Mouse (Mus musculus) kidney, postnatal 4 days (tissue): ENCODE results near the gene Sapcd1.

Experiments
- DNase-seq, 2 experiments: peaks; one replicate each; pipeline ENCODE4 v3.0.0; 2021; ENCODE audit warnings: mixed read lengths in 2 of 2

Gene Sapcd1

DNA sequence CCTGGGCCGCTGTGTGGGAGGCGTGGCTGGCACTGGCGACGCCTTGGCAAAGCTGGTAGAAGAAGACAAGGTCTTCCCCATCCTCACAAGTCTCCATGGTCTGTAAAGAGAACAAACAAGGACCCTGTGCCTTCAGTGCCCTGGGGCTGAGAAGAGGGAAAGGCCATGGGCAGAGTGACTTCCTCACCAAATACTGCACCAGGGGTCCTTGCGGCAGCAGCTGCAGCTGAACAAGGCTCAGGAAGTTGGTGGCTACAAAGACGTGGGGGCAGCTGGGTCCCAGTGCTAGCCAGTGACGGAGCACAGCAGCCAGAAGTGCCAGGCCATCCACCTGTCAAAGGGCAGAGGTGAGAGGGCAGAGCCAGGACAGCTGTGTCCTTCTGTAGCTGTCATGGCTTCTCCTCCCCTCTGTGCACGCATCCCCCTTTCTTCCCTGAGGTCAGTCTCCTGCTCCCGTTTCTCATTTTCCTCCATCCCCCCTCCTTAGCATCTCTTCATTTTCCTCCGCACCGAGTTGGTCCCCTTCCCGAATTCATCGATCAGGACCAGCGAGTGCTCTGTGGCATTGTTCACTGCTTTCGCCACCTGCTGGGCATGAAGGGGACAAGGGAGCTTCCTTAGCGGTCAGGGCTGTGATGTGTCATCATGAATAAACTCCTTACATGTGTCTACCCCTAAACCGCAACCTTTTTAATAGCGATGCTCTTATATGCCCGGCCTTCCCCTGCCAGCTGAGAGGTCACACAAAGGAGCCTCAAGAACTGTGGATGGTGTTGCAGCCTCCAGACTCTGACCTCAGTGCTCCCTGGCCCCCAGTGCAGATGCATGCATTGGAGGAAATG, 2.1 kb upstream of the Sapcd1 start:
- DNase-seq: peak in 1 of 2 experiments; percentile 54

DNA sequence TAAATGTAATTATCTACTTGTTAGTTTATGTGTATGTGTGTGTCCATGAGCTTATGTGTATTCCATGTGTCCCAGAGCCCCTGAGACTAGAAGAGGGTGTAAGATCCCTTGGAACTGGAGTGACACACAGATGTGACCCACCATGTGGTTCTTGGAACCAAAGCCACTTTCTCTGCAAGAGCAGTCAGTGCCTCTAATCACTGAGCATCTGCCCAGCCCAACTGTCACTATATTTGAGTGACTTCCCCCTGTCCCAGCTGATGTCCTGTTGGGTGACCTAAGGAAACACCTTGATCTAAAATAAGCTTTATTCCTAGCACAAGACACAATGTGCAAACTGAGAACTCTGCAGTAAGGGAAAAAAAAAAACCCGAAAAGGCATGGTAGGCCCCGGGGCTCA, 499 bp upstream of the Sapcd1 start:
- DNase-seq: no peak

DNA sequence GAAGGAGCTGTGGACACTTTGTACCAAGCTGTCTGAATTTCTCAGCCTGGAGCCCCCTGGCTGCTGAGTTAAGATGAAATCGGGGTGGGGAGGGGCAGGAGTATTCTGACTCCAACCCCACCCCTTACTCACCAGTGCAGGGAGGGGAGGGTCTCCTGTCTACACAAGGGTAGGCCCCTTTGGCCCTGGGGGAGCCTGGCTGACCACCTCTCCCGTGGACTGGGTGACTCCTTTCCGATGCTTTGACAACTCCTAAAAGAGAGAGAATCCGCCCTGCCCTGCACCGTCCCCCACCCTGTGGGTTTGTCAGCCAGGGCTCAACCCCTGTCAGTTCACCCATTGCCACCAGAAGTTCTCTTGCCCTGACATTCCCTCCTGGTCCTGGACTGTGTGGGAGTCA, 1.6 kb downstream of the Sapcd1 start:
- DNase-seq: no peak

DNA sequence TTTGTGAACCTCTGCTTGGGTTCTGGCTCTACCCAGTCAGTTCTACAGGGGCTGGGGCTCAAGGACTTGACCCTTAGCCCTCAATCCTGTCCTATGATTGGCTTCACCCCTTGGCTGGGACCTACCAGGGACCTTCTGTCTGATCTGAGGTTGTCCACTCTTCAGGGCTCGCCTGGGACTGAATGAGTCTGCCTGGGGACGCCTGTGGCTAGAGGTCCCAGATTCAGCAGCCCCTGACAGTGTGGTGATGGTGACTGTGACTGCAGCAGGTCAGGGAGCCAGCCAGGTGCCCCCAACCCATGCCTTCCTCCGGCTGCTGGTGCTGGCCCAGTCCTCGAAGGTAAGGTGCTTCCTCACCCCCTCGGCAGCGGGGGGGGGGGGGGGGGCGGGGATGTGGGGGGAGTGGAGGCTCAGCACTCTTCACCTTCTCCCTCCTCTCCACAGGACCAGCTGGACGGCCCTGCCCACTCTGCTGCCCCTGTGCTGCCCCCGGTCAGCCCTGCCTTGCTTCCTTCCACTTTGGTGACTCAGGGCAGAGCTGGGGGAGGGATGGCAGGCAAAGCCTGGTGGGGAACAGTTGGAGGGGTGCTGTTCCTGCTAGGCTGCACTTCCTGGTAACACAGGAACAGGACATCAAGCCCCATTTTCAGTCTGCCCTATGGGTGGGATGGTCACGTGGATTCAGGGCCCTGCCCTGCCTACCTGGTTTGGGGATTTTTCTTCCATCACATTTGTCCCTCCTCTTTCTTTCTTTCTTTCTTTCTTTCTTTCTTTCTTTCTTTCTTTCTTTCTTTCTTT, 2.9 kb downstream of the Sapcd1 start:
- peak in 1 of 2 experiments; percentile 55 for DNase-seq

DNA sequence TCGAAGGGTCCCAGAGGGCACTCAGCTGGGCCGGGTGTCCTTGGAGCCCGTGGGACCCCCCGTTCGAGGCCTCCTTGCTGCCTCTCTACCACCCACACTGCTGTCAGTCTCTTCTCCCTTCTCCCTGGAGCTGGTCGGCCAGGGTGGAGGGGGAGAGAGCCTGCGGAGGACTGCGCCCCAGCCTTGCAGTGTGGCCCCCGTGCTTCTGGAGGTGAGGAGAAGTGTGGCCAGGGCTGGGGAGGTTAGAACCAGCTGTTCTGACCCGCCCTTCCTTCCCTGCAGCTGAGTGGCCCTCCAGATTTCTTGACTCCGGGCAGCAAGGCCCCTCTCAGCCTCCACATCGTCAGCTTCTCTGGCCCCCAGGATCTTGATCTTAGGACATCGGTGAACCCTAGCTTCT, 3.6 kb downstream of the Sapcd1 start:
- no peak for DNase-seq

DNA sequence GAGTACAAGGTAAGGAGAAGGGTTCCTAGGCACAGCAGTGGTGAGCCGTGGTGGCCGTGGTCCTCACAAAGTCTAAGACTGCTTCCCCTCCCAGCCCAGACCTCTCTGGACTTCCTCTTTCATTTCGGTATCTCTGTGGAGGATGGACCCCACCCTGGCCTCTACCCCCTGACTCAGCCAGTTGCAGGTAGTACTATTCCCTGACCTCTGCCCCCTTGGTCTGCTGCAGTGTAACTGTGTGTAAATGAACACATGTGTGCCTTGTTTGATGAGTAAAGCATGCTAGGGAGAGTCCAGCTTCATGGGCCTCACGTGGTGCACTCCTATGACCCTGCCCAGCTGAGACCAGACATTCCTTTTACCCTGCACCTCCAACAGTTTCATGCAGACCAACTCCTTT, 4.1 kb downstream of the Sapcd1 start:
- DNase-seq: no peak

DNA sequence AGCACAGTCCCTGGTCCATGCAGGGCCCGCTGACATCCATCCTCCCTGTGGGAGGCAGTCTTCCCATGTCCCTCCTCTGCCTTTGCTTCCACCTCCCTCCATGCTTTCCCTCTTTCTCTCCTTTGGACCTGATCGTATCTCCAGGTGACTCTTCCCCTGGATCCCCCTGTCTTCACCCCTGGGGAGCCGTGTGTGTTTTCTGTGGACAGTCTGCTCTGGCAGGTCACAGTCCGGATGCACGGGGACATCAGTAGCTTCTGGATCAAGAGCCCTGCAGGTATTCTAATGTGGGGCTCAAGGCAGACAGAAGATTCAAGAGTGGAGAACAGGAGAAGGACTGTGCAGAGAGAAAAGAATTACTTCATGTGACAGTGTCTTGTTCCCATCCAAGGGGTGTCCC, 4.6 kb downstream of the Sapcd1 start:
- no peak for DNase-seq

DNA sequence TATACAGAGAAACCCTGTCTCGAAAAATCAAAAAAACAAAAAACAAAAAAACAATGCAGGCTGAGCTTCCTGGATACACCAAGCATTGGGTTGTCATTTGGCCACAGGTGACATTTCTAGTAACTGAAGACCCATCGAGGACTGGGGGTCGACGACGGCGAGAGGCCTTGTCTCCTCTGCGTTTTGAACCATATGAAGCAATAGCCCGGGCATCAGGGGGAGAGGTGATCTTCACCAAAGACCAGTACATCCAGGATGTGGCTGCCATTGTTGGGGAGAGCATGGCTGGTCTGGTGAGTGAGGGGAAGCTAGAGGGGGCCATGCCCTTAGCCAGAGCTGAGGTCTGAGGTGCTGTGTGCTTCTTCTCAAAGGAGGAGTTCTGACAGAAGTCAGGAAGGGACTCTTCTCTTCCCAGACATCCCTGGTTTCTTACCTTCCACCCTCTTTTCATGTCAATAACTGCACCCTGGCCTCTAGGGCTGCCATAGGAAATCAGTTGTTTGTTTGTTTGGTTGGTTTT, 5.2 kb downstream of the Sapcd1 start:
- DNase-seq: no peak

DNA sequence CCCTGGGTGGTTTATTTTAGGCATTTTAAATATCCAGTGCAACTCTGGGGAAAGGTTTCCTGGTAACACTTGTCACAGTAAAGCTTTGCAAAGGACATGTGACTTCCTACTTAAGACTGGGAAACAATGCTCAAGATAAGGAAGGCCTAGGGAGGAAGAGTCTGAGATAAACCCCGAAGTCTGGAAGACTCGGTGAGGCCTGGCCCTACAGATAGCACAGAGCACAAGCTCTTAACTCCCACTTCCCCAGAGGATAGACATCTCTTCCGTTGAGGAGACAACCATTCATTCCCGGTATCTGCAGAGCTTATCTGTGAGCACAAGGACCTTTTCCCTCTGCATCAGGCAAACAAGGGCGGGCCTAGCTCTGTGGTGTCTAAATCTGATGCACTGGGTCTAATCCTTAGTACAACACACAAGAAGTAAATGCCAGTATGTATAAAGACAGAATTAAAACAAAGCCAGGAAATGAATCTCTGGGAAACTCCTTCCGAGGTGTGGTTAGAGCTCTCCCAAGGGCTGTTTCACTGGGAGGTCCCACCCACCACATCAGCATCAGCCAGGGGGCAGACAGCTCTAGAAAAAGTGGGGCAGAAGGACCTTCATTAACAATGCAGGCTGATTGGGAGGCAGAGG, 5.9 kb downstream of the Sapcd1 start:
- DNase-seq: peak in 1 of 2 experiments; percentile 39

DNA sequence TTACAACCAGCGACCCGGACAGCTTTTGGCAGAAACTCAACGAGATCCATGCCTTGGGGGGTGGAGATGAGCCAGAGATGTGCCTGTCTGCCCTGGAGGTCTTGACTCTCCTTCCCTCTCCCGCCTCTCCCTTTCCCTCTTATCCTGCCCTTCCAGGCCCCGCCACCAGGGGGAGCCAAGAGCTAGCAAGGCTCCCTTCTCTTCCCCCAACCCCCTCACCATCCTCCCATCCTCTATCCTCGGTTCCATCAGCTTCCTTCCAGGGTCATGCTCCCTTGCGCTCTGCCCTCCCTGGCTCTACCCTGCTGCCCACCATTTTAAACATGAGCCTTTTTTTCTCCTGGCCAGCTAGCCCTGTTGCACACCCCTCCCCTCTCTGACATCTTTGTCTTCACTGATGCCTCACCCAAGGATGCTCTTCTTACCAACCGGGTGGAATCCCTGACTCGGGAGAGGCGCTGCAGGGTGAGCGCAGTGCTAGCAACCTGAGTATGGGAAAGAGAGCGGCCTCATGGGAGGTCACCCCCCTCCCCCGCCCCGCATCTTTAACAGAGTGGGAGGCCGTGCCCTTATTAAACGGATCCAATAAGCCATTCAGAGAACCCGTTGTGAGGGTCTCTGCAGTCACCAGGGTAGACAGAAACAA, 6.5 kb downstream of the Sapcd1 start:
- peak; percentile 94 to 95 for DNase-seq

DNA sequence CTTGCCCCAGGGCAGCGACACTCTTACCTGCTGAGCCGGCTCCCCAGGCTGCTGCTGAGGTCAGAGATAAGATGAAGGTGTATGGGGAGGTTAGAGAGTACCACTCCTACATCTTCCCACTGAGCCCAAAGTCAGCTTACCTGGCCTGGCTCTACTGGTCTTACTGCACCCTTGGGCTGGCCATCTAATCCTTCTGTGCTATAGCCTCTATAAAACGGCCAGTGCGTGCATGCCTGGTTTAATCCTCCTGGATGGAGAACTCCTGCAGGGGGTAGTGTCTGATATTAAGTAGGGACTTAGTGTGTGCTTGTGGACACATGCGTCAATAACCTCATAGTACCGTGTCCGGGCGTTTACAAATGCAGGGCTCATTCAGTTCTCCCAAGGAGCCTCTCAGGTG, 7.3 kb downstream of the Sapcd1 start:
- no peak for DNase-seq

DNA sequence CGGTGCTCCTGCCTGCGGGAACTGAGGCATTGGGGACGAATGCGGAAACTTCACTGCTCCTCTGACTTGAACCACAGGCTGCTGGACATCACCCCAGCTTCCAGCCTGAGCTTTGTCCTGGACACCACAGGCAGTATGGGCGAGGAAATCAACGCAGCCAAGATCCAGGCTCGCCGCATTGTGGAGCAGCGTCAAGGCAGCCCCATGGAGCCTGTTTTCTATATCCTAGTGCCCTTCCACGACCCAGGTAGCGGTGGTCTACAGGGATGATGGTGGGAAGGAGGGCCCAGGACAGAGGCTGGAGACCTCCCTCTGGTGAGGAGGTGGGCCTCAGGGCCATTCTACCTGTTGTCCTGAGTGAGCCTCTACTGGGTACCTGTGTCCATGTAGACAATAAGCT, 7.9 kb downstream of the Sapcd1 start:
- no peak for DNase-seq

DNA sequence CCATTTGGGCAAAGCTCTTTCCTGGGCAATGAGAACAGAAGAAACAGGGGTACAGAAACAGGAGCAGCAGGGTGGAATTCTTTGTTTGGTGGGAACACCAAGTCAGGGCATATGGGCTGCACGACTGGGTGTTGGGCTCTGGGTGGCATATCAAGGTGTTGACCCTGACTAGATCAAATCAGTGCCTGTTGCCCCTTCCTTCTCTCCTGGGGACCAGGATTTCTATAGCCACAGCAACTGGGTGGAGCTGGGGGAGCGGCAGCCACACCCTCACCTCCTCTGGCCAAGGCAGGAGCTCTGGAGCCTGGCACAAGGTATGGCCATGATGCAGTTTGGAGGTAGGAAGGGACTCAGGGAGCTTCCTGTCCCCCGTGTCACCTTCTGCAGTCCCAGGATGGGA, 9.6 kb downstream of the Sapcd1 start:
- DNase-seq: no peak

DNA sequence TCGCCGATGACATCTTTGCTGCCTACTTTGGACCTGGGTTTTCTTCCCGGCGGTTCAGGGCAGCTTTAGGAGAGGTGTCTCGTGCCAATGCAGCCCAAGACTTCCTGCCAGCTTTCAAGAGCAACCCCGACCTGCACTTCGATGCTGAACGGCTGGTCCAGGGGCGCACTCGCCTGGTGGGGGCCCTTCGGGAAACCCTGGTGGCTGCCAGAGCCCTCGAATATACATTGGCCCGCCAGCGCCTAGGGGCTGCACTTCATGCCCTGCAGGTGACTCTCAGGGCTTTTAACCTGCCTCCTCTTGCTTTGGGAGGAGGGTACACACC, 10.1 kb downstream of the Sapcd1 start:
- DNase-seq: no peak

DNA sequence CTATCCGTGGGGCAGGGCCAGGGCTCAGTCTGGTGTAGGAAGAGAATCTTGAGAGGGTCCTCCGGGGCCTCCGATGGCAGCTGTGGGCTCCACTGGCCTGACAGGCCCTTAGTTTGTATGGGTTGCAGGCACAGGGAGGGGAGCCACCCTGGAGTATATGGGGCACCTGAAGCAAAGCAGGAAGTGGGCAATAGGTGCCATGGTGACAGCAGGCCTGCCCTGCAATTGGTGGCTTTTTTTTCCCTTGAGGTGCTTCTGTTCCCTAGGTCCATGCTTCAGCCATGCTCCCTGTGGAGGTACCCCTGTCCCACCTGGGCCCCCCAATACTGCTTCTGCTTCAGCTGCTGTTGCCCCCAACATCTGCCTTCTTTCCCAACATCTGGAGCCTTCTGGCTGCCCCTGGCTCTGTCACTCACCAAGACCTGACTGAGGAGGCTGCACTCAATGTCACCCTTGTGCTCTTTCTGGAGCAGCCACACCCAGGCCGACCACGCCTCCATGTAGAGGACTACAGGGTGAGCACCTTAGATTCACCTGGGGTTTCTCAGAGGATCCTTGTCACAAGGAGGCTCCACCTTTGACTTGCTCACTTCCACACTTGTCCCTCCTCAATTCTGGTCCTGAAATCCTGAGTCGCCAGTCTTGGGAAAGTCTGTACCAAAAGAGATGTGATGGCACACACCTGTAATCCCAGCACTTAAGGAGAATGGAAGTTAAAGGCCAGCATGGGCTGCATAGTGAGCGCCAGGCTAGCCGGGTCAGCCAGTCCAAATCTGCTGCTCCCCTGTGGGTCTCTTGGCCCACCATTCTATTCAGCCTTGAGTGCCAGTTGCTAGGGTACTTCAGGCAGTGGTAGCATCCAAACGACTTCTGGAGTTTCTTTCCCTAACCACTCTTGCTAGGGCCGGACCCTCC, 10.8 kb downstream of the Sapcd1 start:
- no peak for DNase-seq

DNA sequence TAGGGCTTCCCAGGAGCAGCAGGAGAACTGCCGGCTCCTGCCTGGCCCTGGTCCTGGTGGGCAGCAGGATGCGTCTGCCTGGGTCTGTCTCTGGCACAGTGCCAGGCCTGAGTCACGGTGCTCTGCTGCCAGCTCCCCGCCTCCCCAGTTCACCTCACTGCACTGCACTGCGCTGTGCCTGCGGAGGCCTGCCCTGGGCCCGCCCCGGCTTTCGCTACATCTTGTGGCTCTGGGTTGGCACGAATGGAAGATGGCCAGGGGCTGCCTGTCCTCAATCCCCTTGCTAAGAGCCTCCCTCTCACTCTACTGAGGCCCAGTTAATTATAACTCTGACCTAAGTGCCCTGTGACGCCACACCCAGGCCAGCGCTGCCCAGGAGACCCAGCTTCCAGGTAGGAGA, 11.4 kb downstream of the Sapcd1 start, which contains the start of gene Vwa7:
Gene Vwa7, plus strand, starts transcription at position 204 of the 400 bp plus-strand sequence.
- DNase-seq: peak; percentile 56 to 74

DNA sequence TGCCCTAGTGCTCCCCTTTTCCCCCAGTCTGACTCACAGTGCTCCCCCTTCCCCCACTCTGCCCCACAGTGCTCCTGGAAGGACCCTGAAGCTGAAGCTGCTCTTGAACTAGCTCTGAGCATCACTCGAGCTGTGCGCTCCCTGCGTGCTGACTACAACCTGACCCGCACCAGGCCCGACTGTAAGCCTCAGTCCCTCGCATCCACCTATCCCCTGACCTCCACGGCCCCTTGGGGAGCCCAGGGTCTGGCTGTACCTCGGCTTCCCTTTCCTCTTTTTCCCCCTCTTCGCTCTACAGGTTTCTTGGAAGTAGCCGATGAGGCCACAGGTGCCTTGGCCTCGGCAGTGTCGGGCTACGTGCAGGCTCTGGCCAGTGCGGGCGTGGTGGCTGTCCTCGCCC, 12.5 kb downstream of the Sapcd1 start:
- no peak for DNase-seq

DNA sequence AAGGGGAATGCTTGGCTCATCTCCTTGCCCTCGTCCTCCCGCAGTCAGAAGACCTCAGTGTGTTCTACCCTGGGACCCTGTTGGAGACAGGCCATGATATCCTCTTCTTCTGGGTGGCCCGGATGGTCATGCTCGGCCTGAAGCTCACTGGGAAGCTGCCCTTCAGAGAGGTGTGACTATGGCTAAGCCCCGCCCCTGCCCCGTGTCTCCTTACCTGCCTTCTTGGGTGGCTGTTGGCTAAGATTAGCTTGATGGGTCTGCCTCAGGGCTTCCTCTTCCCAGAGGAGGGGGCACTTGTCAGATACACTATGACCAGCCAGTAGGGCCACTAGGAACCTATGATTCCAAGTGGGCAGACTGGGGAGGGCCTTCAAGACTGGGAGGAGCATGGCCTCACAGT, 14.6 kb downstream of the Sapcd1 start:
- no peak for DNase-seq

DNA sequence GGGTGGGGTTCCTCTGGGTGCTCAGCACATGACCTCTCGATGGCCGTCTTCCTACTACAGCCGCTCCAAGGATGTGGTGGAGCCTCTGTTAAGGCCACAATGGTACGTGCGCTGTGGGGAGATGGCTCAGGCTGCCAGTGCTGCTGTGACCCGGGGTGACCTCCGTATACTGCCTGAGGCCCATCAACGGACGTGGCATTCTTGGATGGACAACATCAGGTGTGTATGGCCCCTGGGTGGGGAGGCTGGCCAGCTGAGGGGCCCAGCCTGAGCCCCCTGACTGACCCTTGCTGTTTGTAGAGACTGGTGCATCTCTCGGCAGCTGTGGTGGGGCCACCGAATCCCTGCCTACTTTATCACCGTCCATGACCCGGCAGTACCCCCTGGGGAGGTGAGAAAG, 15.4 kb downstream of the Sapcd1 start:
- no peak for DNase-seq

DNA sequence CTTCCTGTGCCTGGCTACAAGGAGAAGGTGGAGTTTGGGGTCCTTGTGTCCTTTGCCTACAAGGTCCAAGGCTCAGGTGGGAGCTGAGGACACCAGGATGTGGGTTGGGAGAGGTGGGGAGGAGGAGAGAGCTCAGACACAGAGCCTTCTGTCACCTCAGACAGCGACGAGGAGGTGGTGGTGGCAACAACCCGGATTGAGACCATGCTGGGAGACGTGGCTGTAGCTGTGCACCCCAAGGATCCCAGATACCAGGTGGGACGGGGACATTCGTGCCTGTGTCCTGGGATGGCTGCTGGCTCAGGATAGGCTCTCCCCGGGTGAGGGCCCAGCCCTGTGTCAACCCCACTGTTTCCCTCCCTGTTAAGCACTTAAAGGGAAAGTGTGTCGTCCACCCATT, 16.4 kb downstream of the Sapcd1 start:
- no peak for DNase-seq

DNA sequence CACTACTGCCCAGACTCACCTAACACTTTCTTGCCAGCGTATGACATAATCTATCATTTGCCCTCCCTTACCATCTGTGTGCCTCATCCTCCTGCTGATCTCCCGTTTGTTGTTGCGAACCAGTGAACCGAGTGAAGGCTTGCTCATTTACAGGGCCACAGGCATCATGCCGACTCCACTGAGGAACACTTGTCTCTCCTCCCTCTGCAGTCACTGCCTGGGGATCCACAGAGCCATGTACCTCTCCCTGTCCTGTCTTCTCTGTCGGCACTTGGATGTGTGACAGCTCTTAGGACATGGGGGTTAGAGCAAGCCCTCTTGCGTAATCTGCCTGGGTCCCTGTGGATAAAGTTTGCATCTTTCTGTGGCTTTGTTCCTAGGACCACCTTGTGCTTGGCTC, 18.2 kb downstream of the Sapcd1 start:
- no peak for DNase-seq
